Comparison of ENCODE assay signal across 8 mouse cellular contexts in genomic region chr2:127337531-127337930, GRCm38 (mm10). TPM values are rescaled to one million over a fixed set of nuclear protein-coding genes. Genes with fewer than 3 reads are reported as not detected.
DNase-seq lines count a peak whose midpoint lies in the region; ATAC-seq and TF ChIP-seq lines count a peak whose summit lies in the region.

No protein-coding gene starts in this region.

- peak overlapping the region; percentile 79; the same call in 1 of the 2 replicates for H3K27ac ChIP-seq in heart, embryonic 15.5 days
- H3K27ac ChIP-seq in CH12.LX (ENCODE audit: insufficient read depth, low read depth): peak overlapping the region; percentile 87
- H3K27ac ChIP-seq in midbrain, embryonic 16.5 days (ENCODE audit: low read length): no peak overlapping the region

- peak overlapping the region; percentile 66 for H3K9ac ChIP-seq in heart, embryonic 15.5 days
- peak overlapping the region; percentile 88 for H3K9ac ChIP-seq in CH12.LX (ENCODE audit: insufficient read depth, low read depth)
- no peak overlapping the region for H3K9ac ChIP-seq in midbrain, embryonic 16.5 days (ENCODE audit: low read depth, low read length)

- TF ChIP-seq RAD21 in CH12.LX (IDR thresholded peaks at IDR 0.05; ENCODE audit: low read depth, low read length): no peak; the same call in 1 of the 2 replicates

- H3K36me3 ChIP-seq in heart, embryonic 15.5 days: no peaks in the 10 kb centered on the region
- peaks cover 2 to 27% of the 10 kb centered on the region in 2 experiments for H3K36me3 ChIP-seq in CH12.LX (replicated peaks in 1 of 2; ENCODE audit: control insufficient read depth in 1 of 2, insufficient read depth in 1 of 2, low read length in 1 of 2)
- no peaks in the 10 kb centered on the region for H3K36me3 ChIP-seq in midbrain, embryonic 16.5 days (ENCODE audit: control insufficient read depth, insufficient read depth, low read length)

- H3K79me2 ChIP-seq in CH12.LX (replicated peaks; ENCODE audit: control insufficient read depth, extremely low read depth, insufficient read depth, poor library complexity, severe bottlenecking): peaks cover 17% of the 10 kb centered on the region

- DNase-seq in heart, adult 11 months: no peak
- DNase-seq in CH12.LX (ENCODE audit: extremely low read depth) (peak; percentile 80), adipocyte (ENCODE audit: low spot score) (no peak)
- DNase-seq in adrenal gland, adult 18-20 months (ENCODE audit: low spot score in 2 of 2): no peak
- DNase-seq in retina, postnatal 1 day: no peak

- peaks cover 14% of the 10 kb centered on the region for H3K27me3 ChIP-seq in heart, embryonic 15.5 days
- H3K27me3 ChIP-seq in CH12.LX (replicated peaks): no peaks in the 10 kb centered on the region
- H3K27me3 ChIP-seq in midbrain, embryonic 16.5 days (ENCODE audit: control insufficient read depth, insufficient read depth, low read depth, low read length): peaks cover 19% of the 10 kb centered on the region

- dilution Hi-C loops in CH12.LX (cut with MboI; ENCODE audit: extremely low pct_ligation_motif_present, extremely low pct_unique_long_range_greater_than_20kb, low sequenced_read_pairs): no loop called here

- ATAC-seq in heart, embryonic 15.5 days (replicated peaks; ENCODE audit: insufficient number of reproducible peaks, insufficient read depth, low FRiP score, low read depth): no peak
- ATAC-seq in granulocyte monocyte progenitor cell, adult 5-6 weeks (replicated peaks; ENCODE audit: poor library complexity, severe bottlenecking): peak; percentile 19
- no peak for ATAC-seq in midbrain, embryonic 16.5 days

- H3K9me3 ChIP-seq in heart, embryonic 15.5 days (replicated peaks): no peaks in the 10 kb centered on the region
- H3K9me3 ChIP-seq in CH12.LX (replicated peaks; ENCODE audit: low read length): no peaks in the 10 kb centered on the region
- no peaks in the 10 kb centered on the region for H3K9me3 ChIP-seq in midbrain, embryonic 16.5 days (replicated peaks; ENCODE audit: control insufficient read depth, low read length, poor library complexity, severe bottlenecking)

- peak overlapping the region; percentile 61 for H3K4me3 ChIP-seq in heart, embryonic 15.5 days
- peak overlapping the region; percentile 94 to 99 (median 95) for H3K4me3 ChIP-seq in CH12.LX (replicated peaks in 1 of 3; ENCODE audit: low read depth in 2 of 3, low read length in 2 of 3, poor library complexity in 1 of 3)
- no peak overlapping the region for H3K4me3 ChIP-seq in midbrain, embryonic 16.5 days (ENCODE audit: low read depth, low read length)

- TF ChIP-seq EP300 in CH12.LX (IDR thresholded peaks at IDR 0.05; ENCODE audit: low read length): no peak

- no peak for TF ChIP-seq CTCF in CH12.LX (conservative IDR thresholded peaks at IDR 0.05 in 1 of 2, IDR thresholded peaks at IDR 0.05 in 1 of 2; ENCODE audit: low read depth in 2 of 2, low read length in 2 of 2)

- no peak for TF ChIP-seq POLR2A in CH12.LX (IDR thresholded peaks at IDR 0.05; ENCODE audit: low read depth, low read length)

- WGBS in heart, embryonic 15.5 days: 52% methylated on average over 11 of the region's 11 CpGs
- WGBS in midbrain, embryonic 16.5 days: 74% methylated on average over 11 of the region's 11 CpGs

- peak overlapping the region; percentile 93 for H3K4me2 ChIP-seq in heart, embryonic 15.5 days
- H3K4me2 ChIP-seq in CH12.LX (ENCODE audit: insufficient read depth, low read depth, poor library complexity, severe bottlenecking): peak overlapping the region; percentile 25
- peak overlapping the region; percentile 93; the same call in 1 of the 2 replicates for H3K4me2 ChIP-seq in midbrain, embryonic 16.5 days (ENCODE audit: low read length)

- H3K4me1 ChIP-seq in heart, embryonic 15.5 days (replicated peaks): peaks cover 38% of the 10 kb centered on the region
- H3K4me1 ChIP-seq in CH12.LX (ENCODE audit: control insufficient read depth in 1 of 2, insufficient read depth in 2 of 2): peaks cover 25 to 43% of the 10 kb centered on the region in 2 experiments
- peaks cover 6% of the 10 kb centered on the region; the same call in 1 of the 2 replicates for H3K4me1 ChIP-seq in midbrain, embryonic 16.5 days (ENCODE audit: control insufficient read depth, insufficient read depth, low read length)

- in situ Hi-C loops in CH12.LX (cut with MboI; ENCODE audit: low pct_ligation_motif_present, low pct_unique_long_range_greater_than_20kb, low sequenced_read_pairs): no loop called here

TF ChIP-seq in CH12.LX, 34 proteins besides CTCF, POLR2A, EP300 and RAD21:
- TF ChIP-seq JUN (IDR thresholded peaks at IDR 0.05; ENCODE audit: insufficient read depth, low read depth, low read length): no peak
- no peak for TF ChIP-seq E2F4 (IDR thresholded peaks at IDR 0.05; ENCODE audit: insufficient replicate concordance, low read depth, low read length)
- TF ChIP-seq JUND (conservative IDR thresholded peaks at IDR 0.05; ENCODE audit: low read depth, low read length): no peak
- no peak for TF ChIP-seq SMC3 (IDR thresholded peaks at IDR 0.05; ENCODE audit: low read depth, low read length)
- TF ChIP-seq ETS1 (conservative IDR thresholded peaks at IDR 0.05; ENCODE audit: low read depth, low read length): peak; percentile 6; the same call in 1 of the 2 replicates
- TF ChIP-seq TCF12 (IDR thresholded peaks at IDR 0.05; ENCODE audit: low read depth, low read length): peak; percentile 61
- no peak for TF ChIP-seq KAT2A (IDR thresholded peaks at IDR 0.05; ENCODE audit: insufficient replicate concordance, low read length)
- TF ChIP-seq UBTF (IDR thresholded peaks at IDR 0.05; ENCODE audit: low read depth, low read length): no peak
- TF ChIP-seq TBP (conservative IDR thresholded peaks at IDR 0.05; ENCODE audit: low read depth, low read length): no peak
- peak; percentile 1; the same call in 1 of the 2 replicates for TF ChIP-seq BHLHE40 (IDR thresholded peaks at IDR 0.05; ENCODE audit: low read depth, low read length)
- TF ChIP-seq SIN3A (IDR thresholded peaks at IDR 0.05; ENCODE audit: low read length): peak; percentile 78
- no peak for TF ChIP-seq MEF2A (IDR thresholded peaks at IDR 0.05; ENCODE audit: borderline replicate concordance, low read depth, low read length)
- no peak for TF ChIP-seq ELF1 (IDR thresholded peaks at IDR 0.05; ENCODE audit: low read depth, low read length)
- no peak; the same call in 1 of the 2 replicates for TF ChIP-seq ZMIZ1 (IDR thresholded peaks at IDR 0.05; ENCODE audit: low read depth, low read length)
- no peak for TF ChIP-seq NRF1 (IDR thresholded peaks at IDR 0.05; ENCODE audit: low read depth, low read length)
- no peak; the same call in 1 of the 2 replicates for TF ChIP-seq MXI1 (IDR thresholded peaks at IDR 0.05; ENCODE audit: low read depth, low read length)
- TF ChIP-seq USF2 (conservative IDR thresholded peaks at IDR 0.05; ENCODE audit: low read depth, low read length): no peak
- no peak for TF ChIP-seq MYC (IDR thresholded peaks at IDR 0.05; ENCODE audit: low read depth, low read length)
- no peak for TF ChIP-seq MAZ (IDR thresholded peaks at IDR 0.05; ENCODE audit: low read depth, low read length)

RNA-seq across cellular contexts. Expression of gene Astl, which starts 0.9 kb away (rescaled TPM):
- 0.08 TPM in 1 of 2 replicates, not detected in the other for polyA plus RNA-seq in heart, embryonic 15.5 days (2015; fragmentation: Nextera tagmentation; extraction: Ambion mirVana)
- total RNA-seq in CH12.LX (2012; rRNA removed) (0.08 TPM in 1 of 2 replicates, not detected in the other), CH12.LX (2014; rRNA removed) (not detected in 2 replicates)
- polyA plus RNA-seq in CH12.LX (2012; ENCODE audit: insufficient read length, low read depth): not detected in 2 replicates
- 0.60 TPM in 1 of 2 replicates, not detected in the other for total RNA-seq in granulocyte monocyte progenitor cell, adult 5-6 weeks (2014; fragmentation: Nextera tagmentation)
- total RNA-seq in granulocyte monocyte progenitor cell, adult 5-6 weeks (2017): 0.04 and 0.21 TPM in 2 replicates
- polyA plus RNA-seq in midbrain, embryonic 16.5 days (2015; fragmentation: Nextera tagmentation; extraction: Ambion mirVana): not detected in 2 replicates
- not detected for total RNA-seq in adrenal gland, adult 18-20 months (2021)

RNA-seq across cellular contexts. Expression of gene Dusp2, which starts 1.6 kb away (rescaled TPM):
- 11.6 and 16.7 TPM in 2 replicates for polyA plus RNA-seq in heart, embryonic 15.5 days (2015; fragmentation: Nextera tagmentation; extraction: Ambion mirVana)
- 57.8 and 71.0 TPM in 2 replicates for total RNA-seq in CH12.LX (2012; rRNA removed)
- 96.6 and 107 TPM in 2 replicates for total RNA-seq in CH12.LX (2014; rRNA removed)
- 68.5 and 81.5 TPM in 2 replicates for polyA plus RNA-seq in CH12.LX (2012; ENCODE audit: insufficient read length, low read depth)
- total RNA-seq in granulocyte monocyte progenitor cell, adult 5-6 weeks (2014; fragmentation: Nextera tagmentation): 22.3 and 33.3 TPM in 2 replicates
- 50.4 and 51.2 TPM in 2 replicates for total RNA-seq in granulocyte monocyte progenitor cell, adult 5-6 weeks (2017)
- polyA plus RNA-seq in midbrain, embryonic 16.5 days (2015; fragmentation: Nextera tagmentation; extraction: Ambion mirVana): 10.8 and 15.6 TPM in 2 replicates
- total RNA-seq in adrenal gland, adult 18-20 months (2021): 1 to 10 TPM in 1 of 2 experiments, under 1 TPM in 1; 0.66 to 2.0 TPM

RNA-seq across cellular contexts. Expression of gene Adra2b, which starts 25.5 kb away (rescaled TPM):
- 1.1 and 1.3 TPM in 2 replicates for polyA plus RNA-seq in heart, embryonic 15.5 days (2015; fragmentation: Nextera tagmentation; extraction: Ambion mirVana)
- not detected in 2 replicates for total RNA-seq in CH12.LX (2012; rRNA removed)
- total RNA-seq in CH12.LX (2014; rRNA removed): 0.08 TPM in 1 of 2 replicates, not detected in the other
- polyA plus RNA-seq in CH12.LX (2012; ENCODE audit: insufficient read length, low read depth): 0.05 TPM in 1 of 2 replicates, not detected in the other
- total RNA-seq in granulocyte monocyte progenitor cell, adult 5-6 weeks (2014; fragmentation: Nextera tagmentation): not detected in 2 replicates
- total RNA-seq in granulocyte monocyte progenitor cell, adult 5-6 weeks (2017): not detected in 2 replicates
- polyA plus RNA-seq in midbrain, embryonic 16.5 days (2015; fragmentation: Nextera tagmentation; extraction: Ambion mirVana): 0.20 and 0.21 TPM in 2 replicates
- 1 to 10 TPM; 1.1 to 1.9 TPM for total RNA-seq in adrenal gland, adult 18-20 months (2021)

Comparison
In these comparisons a context has a peak if more than half of its experiments do, and no peak if none do; other contexts are left out.
1. H3K4me2 ChIP-seq: peak in every context shown above with its lines; median percentile 93 in heart, embryonic 15.5 days; 93 in midbrain, embryonic 16.5 days; 25 in CH12.LX.
2. RNA of gene Dusp2, which starts 1.6 kb away (total RNA-seq): 57.8 to 107 TPM in CH12.LX and 22.3 to 51.2 TPM in granulocyte monocyte progenitor cell, adult 5-6 weeks; 0.66 to 2.0 TPM in adrenal gland, adult 18-20 months; every median in the first group is over 4 times any median in the second.